Mouse (Mus musculus) common myeloid progenitor, adult 5-6 weeks (primary cell): Measurements from ENCODE around the gene Ccdc73. TPM values are rescaled to one million over a fixed set of nuclear protein-coding genes. Genes with fewer than 3 reads are reported as not detected.
"Not testable (repeated sequence)": the region's sequence is repeated elsewhere in the genome, so short reads cannot be mapped to it uniquely, and the experiment has no call there.

Experiments used
- ATAC-seq: replicated peaks from 2 replicates; pipeline ENCODE4 v1.8.0; 2016; ENCODE audit warnings: low read depth, mild to moderate bottlenecking, moderate TSS enrichment, inconsistent platforms; ENCODE audit not compliant: poor library complexity, severe bottlenecking
- total RNA-seq: library from RNA; stranded (forward); fragments of 200-1000, 187-1606 nt; gene quantifications from 2 replicates; pipeline ENCODE4 v1.2.3, GENCODE M21; 2017

Gene Ccdc73
- total RNA-seq, 1 experiment from 2014 or later = 7.3 TPM

DNA sequence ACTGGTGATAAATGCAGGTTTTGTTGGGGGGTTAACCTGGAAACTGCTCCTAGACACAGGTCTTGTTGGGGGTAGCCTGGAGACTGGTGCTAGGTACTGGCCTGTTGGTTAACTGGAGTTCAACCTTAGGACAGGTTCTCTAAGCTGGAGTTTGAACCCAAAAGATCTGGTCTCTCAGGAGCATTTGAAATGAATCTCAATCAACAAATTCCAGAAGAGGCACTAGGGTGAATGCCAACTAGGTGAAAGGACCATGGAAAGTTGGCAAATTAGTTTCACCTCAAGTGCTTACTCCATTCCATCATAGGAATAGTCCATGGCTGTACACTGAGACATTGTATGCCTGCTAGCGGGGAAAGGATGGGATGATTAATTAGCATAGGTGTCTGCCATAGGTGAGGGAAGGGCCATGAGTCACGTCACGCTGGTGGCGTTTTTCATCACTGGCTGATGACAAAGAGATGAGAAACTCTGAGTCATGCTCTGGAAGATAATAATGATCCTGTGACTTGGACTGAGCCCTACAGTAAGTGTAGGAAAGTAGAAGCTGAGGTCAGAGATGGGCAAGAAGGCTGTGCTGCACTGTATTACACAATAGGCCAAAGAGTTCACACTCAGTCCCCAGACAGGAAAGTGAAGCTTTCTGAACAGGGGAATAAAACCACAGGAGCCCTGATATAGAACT, 3.3 kb upstream of the Ccdc73 start:
- ATAC-seq = peak; percentile 99

DNA sequence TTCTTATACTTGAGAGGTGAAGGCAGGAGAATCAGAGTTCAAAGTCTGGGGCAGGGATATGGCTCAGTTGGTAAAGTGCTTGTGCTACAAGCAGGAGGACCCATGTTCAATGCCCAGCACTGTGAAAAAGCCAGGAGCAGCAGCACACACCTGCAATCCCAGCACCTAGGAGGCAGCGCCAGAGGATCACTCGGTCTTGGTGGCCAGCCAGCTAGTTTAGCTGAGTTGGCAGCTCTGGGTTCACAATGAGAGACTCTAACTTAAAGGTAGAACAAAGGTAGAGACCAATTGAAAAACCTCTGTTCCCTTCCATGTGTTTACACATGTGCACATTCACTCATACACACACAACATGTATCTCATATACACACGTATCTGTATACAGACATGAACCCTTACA, 1.5 kb downstream of the Ccdc73 start:
- ATAC-seq = no peak

DNA sequence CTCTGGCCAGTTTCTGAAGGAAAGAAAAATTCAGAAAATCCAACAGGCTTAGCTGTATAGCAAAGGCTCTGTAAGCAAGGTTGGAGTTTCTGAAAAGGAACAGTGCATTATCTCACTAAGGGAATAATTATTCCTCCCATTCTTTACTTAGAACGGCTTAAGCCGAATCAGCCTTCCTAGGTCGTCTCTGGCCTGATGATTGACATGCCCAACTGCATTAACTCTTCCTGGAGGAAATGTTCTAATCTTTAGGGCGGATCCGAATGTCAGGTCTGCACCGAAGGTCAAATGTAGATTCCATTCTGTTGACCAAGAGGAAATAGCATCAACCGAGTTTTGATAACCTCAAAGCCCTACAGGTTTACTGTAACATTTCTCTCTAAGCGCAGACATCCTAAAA, 11.2 kb downstream of the Ccdc73 start:
- ATAC-seq = no peak

DNA sequence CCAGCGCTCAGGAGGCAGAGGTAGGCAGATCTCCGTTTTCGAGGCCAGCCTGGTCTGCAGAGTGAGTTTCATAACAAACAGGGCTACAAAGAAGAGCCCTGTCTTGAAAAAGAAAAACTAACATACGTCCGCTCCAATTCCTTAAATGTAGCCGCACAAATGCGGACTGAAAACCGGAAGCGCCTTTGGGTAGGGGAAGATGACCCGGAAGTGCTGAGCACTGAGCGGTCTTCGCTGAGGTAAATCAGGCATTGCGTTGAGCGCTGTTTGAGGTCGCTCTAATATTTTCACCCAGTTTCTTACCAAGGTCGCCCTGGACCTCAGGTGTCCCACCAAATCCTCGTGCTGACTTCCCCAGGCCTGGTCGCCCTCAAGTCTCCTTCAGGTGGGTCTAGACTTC, 18.5 kb downstream of the Ccdc73 start:
- ATAC-seq = no peak

DNA sequence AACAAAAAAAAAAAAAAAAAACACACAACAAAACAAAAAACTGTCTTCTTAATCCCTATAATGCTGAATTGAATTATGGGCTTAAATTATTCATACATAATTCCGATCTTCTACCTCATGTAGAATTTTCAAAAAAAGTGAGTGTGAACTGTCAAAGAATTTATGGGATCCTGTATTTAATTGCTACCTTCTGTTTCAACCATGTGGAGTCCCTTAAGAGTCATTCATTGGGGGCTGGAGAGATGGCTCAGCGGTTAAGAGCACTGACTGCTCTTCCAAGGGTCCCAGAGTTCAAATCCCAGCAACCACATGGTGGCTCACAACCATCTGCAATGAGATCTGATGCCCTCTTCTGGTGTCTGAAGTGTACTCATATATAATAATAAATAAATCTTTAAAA, 19.7 kb downstream of the Ccdc73 start:
- ATAC-seq = not testable (repeated sequence)

DNA sequence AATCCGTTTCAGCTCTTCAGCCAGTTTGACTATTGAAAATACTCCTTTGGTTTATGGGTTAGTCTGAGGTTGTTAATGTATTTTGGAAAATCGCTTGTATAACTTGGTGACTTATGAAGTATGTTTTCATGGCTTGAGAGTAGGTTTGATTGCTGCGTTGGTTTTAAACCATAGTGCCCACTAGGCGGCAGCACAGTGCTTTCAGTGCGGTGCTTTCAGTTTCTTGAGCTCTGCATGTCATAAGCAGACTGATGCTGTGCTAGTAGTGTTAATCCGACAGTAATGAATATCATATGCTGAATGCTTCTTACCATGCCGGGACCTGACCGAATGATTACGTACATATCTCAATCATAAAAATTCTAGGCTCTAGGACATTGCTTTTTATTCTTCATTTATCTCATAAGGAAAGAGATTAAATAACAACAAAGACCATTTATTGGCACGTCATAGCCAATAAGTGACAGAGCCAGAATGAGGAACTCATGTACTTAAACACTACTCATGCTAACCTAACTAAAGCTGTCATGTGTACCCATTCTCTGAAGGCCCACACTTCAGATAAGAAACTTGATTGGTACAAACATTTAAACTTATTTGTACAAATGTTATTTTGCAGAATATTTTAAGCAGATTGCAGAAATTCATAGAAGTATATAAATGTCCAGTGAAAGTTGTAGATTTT, 20.4 kb downstream of the Ccdc73 start:
- ATAC-seq = peak; percentile 100

DNA sequence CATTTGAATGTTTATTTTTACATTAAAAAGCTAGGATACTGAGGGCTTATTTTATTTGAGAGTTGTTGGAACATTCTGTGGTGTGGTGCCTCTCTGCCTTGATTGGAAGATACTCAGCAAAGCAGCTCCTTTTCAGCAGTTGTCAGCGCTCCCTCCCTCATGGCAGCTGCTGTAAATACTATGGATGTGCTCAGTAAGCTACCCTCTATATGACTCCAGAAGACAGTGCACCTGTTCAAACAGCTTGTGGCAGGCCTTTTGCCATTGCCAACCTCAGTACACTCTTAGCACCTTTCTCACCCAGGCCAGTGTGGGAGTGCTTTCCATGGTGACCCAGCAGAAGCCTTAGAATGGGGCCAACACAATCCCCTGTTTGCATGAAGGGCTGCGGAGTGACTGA, 32.4 kb downstream of the Ccdc73 start:
- no peak for ATAC-seq

DNA sequence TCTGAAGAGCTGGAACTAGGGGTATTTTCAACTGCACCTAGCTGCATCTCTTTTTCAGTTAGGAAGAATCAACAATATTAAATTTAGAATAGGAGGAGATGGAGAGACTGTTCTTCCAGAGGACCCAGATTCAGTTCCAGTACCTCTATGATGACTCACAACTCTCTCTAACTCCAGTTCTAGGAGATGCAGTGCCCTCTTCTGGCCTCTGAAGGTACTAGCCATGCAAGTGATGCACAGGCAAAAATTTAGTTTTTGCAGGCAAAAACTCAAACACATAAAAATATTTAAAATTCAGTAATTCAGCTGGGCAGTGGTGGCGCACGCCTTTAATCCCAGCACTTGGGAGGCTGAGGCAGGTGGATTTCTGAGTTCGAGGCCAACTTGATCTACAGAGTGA, 48.1 kb downstream of the Ccdc73 start:
- 0 out of 2 replicates have a peak, but pooled peaks have one; percentile 45 for ATAC-seq

DNA sequence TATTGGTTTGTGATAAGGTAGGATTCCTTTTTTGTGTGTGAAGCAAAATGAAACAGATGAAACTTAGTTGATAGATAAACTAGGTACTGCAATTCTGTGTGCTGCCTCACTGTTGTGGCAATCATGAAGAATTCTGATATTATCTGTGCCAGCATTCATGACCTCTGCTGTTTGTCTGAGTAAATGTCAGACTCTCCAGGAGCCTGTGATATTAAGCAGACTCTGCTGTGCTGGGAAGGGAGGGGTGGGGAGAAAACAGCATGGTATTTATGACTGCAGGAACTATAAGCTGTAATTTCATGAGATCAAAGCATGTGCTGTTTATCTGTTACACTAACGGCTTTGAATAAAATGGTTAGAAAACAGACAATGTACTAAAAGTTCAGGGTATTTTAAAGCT, 96.9 kb downstream of the Ccdc73 start:
- ATAC-seq = no peak

DNA sequence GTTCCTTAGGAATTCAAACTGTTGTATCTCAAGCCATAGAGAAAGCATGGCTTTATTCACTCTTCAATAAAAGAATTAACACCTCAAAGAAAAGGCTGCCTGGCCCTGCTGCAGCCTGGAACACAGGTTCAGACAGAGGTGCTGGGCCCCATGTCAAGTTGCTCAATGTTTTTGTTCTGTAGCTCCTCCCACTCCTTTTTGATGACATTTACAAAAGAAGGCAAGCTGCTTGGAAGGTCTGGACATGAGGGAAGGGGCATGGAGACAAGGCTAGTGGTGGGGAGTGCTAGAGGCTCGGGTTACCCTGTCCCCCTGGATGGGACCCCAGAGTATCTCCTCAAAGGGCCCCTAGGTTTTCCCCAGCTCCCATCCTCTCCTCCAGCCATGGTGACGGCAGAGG, 114.1 kb downstream of the Ccdc73 start:
- no peak for ATAC-seq

DNA sequence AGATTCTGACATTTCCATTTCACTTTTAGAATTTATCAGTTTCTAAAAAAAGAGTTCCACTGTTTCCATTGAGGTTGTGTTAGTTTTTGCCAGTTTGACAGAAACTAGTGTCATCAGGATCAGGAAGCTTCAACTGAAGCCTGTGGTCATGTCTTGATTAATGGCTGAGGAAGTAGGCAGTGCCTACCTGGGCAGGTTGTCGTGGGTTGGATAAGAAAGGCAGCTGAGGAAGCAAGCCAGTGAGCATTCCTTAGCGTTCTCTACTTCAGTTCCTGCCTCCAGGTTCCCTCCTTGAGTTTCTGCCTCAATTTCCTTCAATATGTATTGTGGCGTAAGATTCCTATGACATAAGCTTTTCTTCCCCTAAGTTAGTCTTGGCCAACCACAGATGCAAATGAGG, 118.2 kb downstream of the Ccdc73 start:
- peak; percentile 71 for ATAC-seq

DNA sequence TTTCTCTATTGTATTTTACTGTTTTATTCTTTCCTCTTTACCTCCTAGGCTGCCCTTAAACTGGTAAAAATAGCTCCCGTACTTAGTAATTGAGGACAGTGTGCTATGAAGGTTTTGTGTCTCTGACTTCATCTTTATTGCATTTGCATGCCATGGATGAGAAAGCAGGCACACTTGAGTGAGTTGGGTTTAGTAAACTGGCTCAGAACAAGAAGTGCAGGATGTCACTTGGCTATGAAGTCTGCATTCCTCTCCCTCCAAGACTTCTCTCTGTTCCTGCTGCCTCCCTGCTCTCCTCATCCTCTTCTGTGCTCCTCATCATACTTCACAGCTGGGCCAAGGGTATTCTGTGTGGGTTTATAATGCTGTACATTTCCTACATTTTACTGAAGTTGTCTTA, 121.4 kb downstream of the Ccdc73 start:
- ATAC-seq = no peak

DNA sequence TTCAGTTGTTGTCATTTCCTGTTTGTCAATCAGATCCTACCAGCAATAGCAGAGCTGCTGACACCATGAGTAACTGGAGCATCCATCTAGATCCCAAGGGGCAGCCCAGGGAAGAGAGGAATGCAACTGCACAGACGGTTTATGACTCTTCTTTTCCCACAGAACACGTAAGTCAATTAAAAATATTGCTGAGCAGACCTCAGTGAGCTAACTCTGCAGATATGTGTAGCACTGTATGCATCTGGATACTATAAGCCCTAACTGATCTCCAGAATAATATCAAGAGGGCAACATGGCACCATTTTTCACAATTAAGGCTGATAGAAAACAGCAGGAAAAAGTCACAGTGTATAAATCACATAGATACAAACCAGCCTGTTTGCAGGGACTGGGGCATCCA, 126.8 kb downstream of the Ccdc73 start:
- ATAC-seq = no peak

DNA sequence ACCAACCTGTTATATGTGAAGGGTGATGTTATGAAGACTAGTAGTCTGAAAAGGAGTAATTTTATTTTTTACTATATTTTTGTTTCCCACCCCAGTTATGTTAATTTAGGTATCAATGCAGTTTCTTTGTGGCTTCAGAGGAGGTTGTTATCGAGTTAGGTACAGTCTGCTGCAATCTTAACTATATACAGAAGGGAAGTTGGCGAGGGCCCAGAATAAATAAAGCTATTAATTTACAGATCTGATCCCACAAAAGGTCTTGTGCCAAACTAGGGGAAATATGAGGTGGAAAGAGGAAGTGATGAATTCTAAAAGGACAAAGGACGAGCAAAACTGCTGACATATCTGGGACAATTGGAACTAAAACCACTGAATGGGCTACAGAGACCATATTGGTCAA, 128.6 kb downstream of the Ccdc73 start:
- ATAC-seq = no peak

DNA sequence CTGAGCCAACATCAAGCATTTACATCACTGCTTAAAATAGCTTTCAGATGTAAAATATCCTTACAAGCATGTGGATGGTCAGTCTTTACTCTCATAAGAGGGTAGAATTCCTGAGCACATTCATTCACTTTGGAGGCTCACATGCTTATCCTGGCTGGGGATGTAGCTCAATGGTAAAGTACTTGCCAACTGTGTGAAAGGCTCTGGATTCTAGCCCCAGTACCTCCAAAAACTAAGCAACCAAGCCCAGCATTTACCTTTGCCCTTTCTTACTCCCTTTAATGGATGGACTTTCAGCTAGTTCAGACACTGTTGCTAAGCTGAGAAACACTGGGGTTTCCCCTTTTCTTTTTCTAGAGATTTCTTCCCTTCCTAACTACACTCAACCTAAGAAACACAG, 139.6 kb downstream of the Ccdc73 start:
- no peak for ATAC-seq

DNA sequence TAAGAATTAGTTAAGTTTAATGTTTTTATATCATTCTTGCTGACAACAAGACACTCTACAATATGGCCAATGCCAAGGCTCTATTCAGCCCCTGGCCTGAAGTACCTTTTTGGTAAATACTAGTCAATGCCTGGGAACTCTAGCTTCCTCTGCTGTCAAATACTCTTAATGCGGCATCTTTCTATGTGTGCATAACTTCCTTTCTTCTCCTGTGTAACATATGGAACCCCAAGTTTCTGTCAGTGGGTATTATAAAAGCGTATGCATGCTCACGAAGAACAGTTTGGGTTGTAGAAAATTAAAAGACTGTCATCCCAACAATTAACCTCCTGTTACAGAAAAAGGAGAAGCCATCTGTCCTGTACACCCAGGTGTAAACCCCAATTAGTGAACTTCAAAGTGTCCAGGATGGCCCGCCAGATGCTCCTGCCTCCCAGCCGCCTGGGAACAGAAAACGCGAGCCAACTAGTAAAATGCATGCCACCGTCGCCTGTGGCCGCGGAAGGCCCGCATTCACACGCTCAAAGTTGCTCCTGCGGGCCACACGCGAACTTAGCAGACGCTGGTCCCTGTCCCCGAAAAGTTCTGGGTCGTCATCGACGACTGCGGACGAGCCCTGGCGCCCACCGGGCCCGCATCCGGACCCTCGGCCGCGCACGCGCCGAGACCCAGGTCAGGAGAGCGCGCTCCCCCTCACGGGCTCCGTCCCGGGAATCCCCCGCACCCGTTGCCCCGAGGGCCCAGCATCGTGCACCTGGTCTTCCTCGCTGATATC, 148.8 kb downstream of the Ccdc73 start:
- peak; percentile 45; the same call in 1 of the 2 replicates for ATAC-seq

DNA sequence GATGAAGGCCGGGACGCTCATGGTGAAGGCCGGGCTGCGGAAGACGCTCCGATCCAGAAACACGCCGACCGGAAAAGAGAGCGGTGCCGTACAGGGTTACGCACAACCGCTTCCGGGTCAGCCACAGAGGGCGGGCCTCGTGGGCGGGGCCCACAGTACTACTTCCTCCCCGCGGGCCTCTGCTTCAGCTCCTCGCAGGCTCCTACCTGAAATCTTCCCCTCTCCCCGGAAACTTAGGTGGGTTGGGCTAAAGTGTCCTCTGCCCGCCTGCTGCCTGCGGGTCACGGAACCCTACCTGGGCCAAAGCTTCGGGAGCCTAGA, 149.3 kb downstream of the Ccdc73 start, which contains the start of gene Eif3m:
TSS of gene Eif3m (minus strand) at position 114 of the 321 bp plus-strand sequence.
- ATAC-seq = peak; percentile 97

DNA sequence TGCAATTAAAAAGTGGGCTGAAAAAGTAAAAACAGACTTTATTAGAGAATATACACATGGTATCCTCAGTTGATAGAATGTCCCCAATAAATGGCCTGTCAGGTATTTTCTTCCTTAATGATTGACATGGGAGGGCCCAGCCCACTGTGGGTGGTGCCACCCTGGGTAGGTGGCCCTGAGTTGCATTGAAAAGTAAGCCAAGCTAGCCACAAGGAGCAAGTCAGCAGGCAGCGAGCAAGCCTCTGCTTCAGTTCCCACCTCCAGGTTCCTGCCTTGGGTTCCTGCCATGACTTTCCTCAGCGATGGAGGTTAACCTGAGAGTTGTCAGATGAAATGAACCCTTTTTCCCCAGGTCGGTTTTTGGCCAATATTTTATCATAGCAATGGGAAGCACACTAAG, 150.2 kb downstream of the Ccdc73 start:
- no peak for ATAC-seq

DNA sequence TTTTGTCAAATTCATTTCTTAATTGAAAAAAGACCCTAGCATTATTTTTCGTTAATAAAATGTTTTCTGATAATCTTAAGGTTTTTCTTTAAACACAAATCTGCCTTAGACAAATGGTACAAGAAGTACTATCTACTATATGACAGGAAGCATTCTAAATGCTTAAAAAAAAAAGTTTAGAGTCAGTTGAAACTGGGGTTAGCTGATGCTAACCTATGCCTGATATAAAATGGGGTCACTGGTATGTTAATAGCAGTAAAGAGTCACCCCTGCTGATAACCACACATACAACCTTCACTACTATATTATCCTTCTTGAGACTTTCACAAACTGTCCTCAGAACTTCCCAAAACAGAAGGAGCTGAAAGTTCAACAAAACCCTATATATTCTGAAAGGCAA, 151.9 kb downstream of the Ccdc73 start:
- no peak for ATAC-seq

DNA sequence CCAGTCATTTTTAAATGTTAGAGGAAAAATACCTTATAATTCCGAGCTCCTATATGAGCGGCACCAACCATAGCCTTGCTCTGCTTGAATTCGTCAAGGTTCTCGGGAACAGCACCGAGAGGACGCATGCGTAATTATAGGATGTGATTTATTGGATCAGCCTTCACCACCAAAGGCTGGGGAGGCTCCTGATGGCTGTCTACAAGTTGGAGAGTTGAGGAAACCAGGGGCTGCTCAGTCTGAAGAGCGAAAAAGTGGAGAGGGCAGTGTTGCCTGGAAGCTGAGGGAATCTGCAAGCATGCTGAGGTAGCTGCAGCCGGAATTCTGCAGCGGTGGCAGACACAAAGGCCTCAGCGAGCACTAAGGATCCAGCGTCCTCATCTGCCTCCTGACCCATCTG, 153.7 kb downstream of the Ccdc73 start:
- ATAC-seq = no peak

DNA sequence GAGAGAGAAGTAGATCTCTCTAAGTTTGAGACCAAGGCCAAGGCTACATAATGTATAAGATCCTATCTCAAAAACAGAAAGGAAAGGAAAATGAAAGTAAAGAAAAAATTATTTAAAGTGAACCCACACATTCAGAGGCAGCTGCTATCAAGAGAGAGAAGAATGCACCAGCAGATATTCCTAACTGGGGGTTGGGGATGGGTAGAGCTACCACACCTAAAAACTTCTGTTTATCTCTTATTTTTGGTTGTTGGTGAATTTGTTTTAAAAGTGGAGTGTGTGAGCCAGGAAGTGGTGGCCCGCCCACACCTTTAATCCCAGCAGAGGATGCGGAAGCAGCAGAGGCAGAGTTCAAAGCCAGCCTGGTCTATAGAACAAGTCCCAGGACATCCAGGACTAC, 154.2 kb downstream of the Ccdc73 start:
- peak; percentile 45 for ATAC-seq
